26 mouse cellular contexts compared by ENCODE assay signal in genomic region chr16:51921025-51921424, GRCm38 (mm10).
A peak's percentile ranks its signal among the peaks of the same experiment; 100 is the strongest.
DNase-seq lines count a peak whose midpoint lies in the region; ATAC-seq and TF ChIP-seq lines count a peak whose summit lies in the region.
"Had no signal": no experiment of that assay in that cellular context is flagged by ENCODE, and none has a peak within 500 bp of the region (broad histone marks: within the 10 kb centered on the region; RNA-seq: fewer than 3 reads in every experiment).

No protein-coding gene starts in this region.

- no peak overlapping the region for H3K4me2 ChIP-seq in liver, embryonic 11.5 days
- no peak overlapping the region for H3K4me2 ChIP-seq in intestine, embryonic 15.5 days (replicated peaks)
- H3K4me2 ChIP-seq in myocyte (ENCODE audit: low read depth), result no peak overlapping the region
- no peak overlapping the region for H3K4me2 ChIP-seq in stomach, postnatal 0 days (replicated peaks; ENCODE audit: low read depth)
- H3K4me2 ChIP-seq: forebrain, embryonic 13.5 days; heart, embryonic 15.5 days; hindbrain, embryonic 12.5 days; midbrain, embryonic 12.5 days; neural tube, embryonic 13.5 days; stomach, embryonic 15.5 days had no signal

- no peak for TF ChIP-seq RAD21 in MEL (IDR thresholded peaks at IDR 0.05; ENCODE audit: low read depth, low read length)

- H3K4me3 ChIP-seq in liver, adult 2 months (ENCODE audit: insufficient read depth, low read depth, low read length), result no peak overlapping the region
- H3K4me3 ChIP-seq in liver, embryonic 11.5 days (ENCODE audit: low read depth, low read length), result no peak overlapping the region
- no peak overlapping the region for H3K4me3 ChIP-seq in MEL (ENCODE audit: control insufficient read depth in 1 of 2, insufficient read depth in 1 of 2, low read depth in 2 of 2, low read length in 2 of 2)
- no peak overlapping the region for H3K4me3 ChIP-seq in intestine, embryonic 15.5 days (replicated peaks)
- H3K4me3 ChIP-seq in myocyte, result no peak overlapping the region
- H3K4me3 ChIP-seq in stomach, postnatal 0 days (ENCODE audit: low read depth, low read length), result no peak overlapping the region
- H3K4me3 ChIP-seq: forebrain, embryonic 13.5 days; heart, embryonic 15.5 days; hindbrain, embryonic 12.5 days; megakaryocyte, embryonic 14.5 days; midbrain, embryonic 12.5 days; neural tube, embryonic 13.5 days; stomach, embryonic 15.5 days had no signal

- no peak for TF ChIP-seq EP300 in MEL (IDR thresholded peaks at IDR 0.05; ENCODE audit: low read depth in 1 of 2, low read length in 2 of 2)
- no peak for TF ChIP-seq EP300 in stomach, postnatal 0 days (optimal IDR thresholded peaks at IDR 0.05)

- no peaks in the 10 kb centered on the region for H3K9me3 ChIP-seq in liver, embryonic 11.5 days (ENCODE audit: control insufficient read depth, low read length)
- no peaks in the 10 kb centered on the region for H3K9me3 ChIP-seq in MEL (replicated peaks; ENCODE audit: insufficient read depth, low read length)
- no peaks in the 10 kb centered on the region for H3K9me3 ChIP-seq in intestine, embryonic 15.5 days
- H3K9me3 ChIP-seq in stomach, postnatal 0 days (ENCODE audit: control insufficient read depth, low read length), result no peaks in the 10 kb centered on the region
- H3K9me3 ChIP-seq: forebrain, embryonic 13.5 days; heart, embryonic 15.5 days; hindbrain, embryonic 12.5 days; megakaryocyte, embryonic 14.5 days; midbrain, embryonic 12.5 days; neural tube, embryonic 13.5 days; stomach, embryonic 15.5 days had no signal

- ATAC-seq in liver, embryonic 11.5 days (replicated peaks; ENCODE audit: low FRiP score), result no peak
- ATAC-seq in intestine, embryonic 15.5 days, result peak; percentile 45; the same call in 1 of the 2 replicates
- no peak for ATAC-seq in stomach, postnatal 0 days (ENCODE audit: low FRiP score, low TSS enrichment)
- ATAC-seq: forebrain, embryonic 13.5 days; lung, postnatal 0 days had no signal

- no peaks in the 10 kb centered on the region for H3K4me1 ChIP-seq in liver, adult 2 months (ENCODE audit: control insufficient read depth, insufficient read depth, low read length)
- H3K4me1 ChIP-seq in liver, embryonic 11.5 days (replicated peaks; ENCODE audit: control insufficient read depth, insufficient read depth, low read length), result no peaks in the 10 kb centered on the region
- H3K4me1 ChIP-seq in MEL (ENCODE audit: control insufficient read depth in 1 of 2, insufficient read depth in 2 of 2, low read length in 2 of 2), result no peaks in the 10 kb centered on the region; a peak in 1 of 4 replicates
- H3K4me1 ChIP-seq in intestine, embryonic 15.5 days (replicated peaks), result no peaks in the 10 kb centered on the region
- H3K4me1 ChIP-seq in stomach, postnatal 0 days (replicated peaks; ENCODE audit: control insufficient read depth, insufficient read depth), result no peaks in the 10 kb centered on the region

- H3K27me3 ChIP-seq in liver, adult 2 months (ENCODE audit: control insufficient read depth, insufficient read depth, low read length), result no peaks in the 10 kb centered on the region
- no peaks in the 10 kb centered on the region for H3K27me3 ChIP-seq in liver, embryonic 11.5 days (replicated peaks; ENCODE audit: control insufficient read depth, insufficient read depth, low read length)
- no peaks in the 10 kb centered on the region for H3K27me3 ChIP-seq in MEL (ENCODE audit: control insufficient read depth in 1 of 2, insufficient read depth in 2 of 2, low read length in 2 of 2)
- no peaks in the 10 kb centered on the region for H3K27me3 ChIP-seq in intestine, embryonic 15.5 days (replicated peaks)
- no peaks in the 10 kb centered on the region for H3K27me3 ChIP-seq in myocyte (ENCODE audit: control insufficient read depth, insufficient read depth, insufficient read length)
- H3K27me3 ChIP-seq in stomach, postnatal 0 days (ENCODE audit: control insufficient read depth, insufficient read depth, low read length), result no peaks in the 10 kb centered on the region
- H3K27me3 ChIP-seq: forebrain, embryonic 13.5 days; heart, embryonic 15.5 days; hindbrain, embryonic 12.5 days; megakaryocyte, embryonic 14.5 days; midbrain, embryonic 12.5 days; neural tube, embryonic 13.5 days; stomach, embryonic 15.5 days had no signal

- no peak overlapping the region for H3ac ChIP-seq in myocyte (ENCODE audit: control insufficient read depth, insufficient read length)

- H3K36me3 ChIP-seq in liver, adult 2 months (ENCODE audit: control insufficient read depth, insufficient read depth, low read length), result no peaks in the 10 kb centered on the region
- no peaks in the 10 kb centered on the region for H3K36me3 ChIP-seq in liver, embryonic 11.5 days (ENCODE audit: control insufficient read depth, insufficient read depth, low read length)
- H3K36me3 ChIP-seq in MEL (ENCODE audit: control insufficient read depth in 1 of 2, insufficient read depth in 2 of 2, low read length in 2 of 2), result no peaks in the 10 kb centered on the region
- no peaks in the 10 kb centered on the region for H3K36me3 ChIP-seq in intestine, embryonic 15.5 days
- H3K36me3 ChIP-seq in myocyte (ENCODE audit: control insufficient read depth, insufficient read depth), result no peaks in the 10 kb centered on the region
- no peaks in the 10 kb centered on the region for H3K36me3 ChIP-seq in stomach, postnatal 0 days (ENCODE audit: control insufficient read depth, insufficient read depth, low read length)
- H3K36me3 ChIP-seq: heart, embryonic 15.5 days; hindbrain, embryonic 12.5 days; midbrain, embryonic 12.5 days; neural tube, embryonic 13.5 days; stomach, embryonic 15.5 days had no signal

- TF ChIP-seq CTCF in liver, adult 2 months (IDR thresholded peaks at IDR 0.05; ENCODE audit: low read depth, low read length), result no peak
- TF ChIP-seq CTCF in MEL (IDR thresholded peaks at IDR 0.05 in 2 of 3, conservative IDR thresholded peaks at IDR 0.05 in 1 of 3; ENCODE audit: control insufficient read depth in 1 of 3, insufficient read depth in 1 of 3, low read depth in 2 of 3, low read length in 3 of 3, poor library complexity in 1 of 3, severe bottlenecking in 1 of 3), result no peak
- TF ChIP-seq CTCF in stomach, postnatal 0 days (IDR thresholded peaks at IDR 0.05; ENCODE audit: low read depth), result no peak

- peak; percentile 28 for DNase-seq in liver, adult 2 months (ENCODE audit: extremely low read depth, low read depth, low spot score)
- DNase-seq in liver, embryonic 11.5 days (ENCODE audit: low spot score), result no peak
- DNase-seq in MEL (ENCODE audit: low read depth, low spot score), result no peak
- no peak for DNase-seq in retina, embryonic 14.5 days (ENCODE audit: low spot score)
- DNase-seq in lung, postnatal 14 days, result no peak
- DNase-seq in stomach, postnatal 0 days (ENCODE audit: low spot score), result no peak
- DNase-seq: adrenal gland, postnatal 25 days; cerebellum, adult 11-12 months; cerebellum, adult 9-11 months; gastrocnemius, postnatal 10 days; kidney, adult 18-20 months; kidney, postnatal 4 days; liver; lung, adult 18-20 months; right cerebral cortex, postnatal 14 days; thymus, postnatal 14 days had no signal

- no peak overlapping the region for H3K27ac ChIP-seq in liver, adult 2 months (replicated peaks; ENCODE audit: insufficient read depth, low read depth, low read length)
- no peak overlapping the region for H3K27ac ChIP-seq in liver, embryonic 11.5 days (ENCODE audit: low read depth, low read length)
- no peak overlapping the region for H3K27ac ChIP-seq in MEL (ENCODE audit: control insufficient read depth, low read depth, low read length)
- no peak overlapping the region for H3K27ac ChIP-seq in intestine, embryonic 15.5 days
- H3K27ac ChIP-seq in stomach, postnatal 0 days (replicated peaks), result no peak overlapping the region
- H3K27ac ChIP-seq: forebrain, embryonic 13.5 days; heart, embryonic 15.5 days; hindbrain, embryonic 12.5 days; midbrain, embryonic 12.5 days; neural tube, embryonic 13.5 days; stomach, embryonic 15.5 days had no signal

- WGBS in liver, adult 2 months, result 75% methylated on average over 4 of the region's 4 CpGs
- WGBS in liver, embryonic 11.5 days, result 64% methylated on average over 4 of the region's 4 CpGs
- WGBS in intestine, embryonic 15.5 days, result 77% methylated on average over 4 of the region's 4 CpGs
- 84% methylated on average over 4 of the region's 4 CpGs for WGBS in stomach, postnatal 0 days

- TF ChIP-seq POLR2A in liver, adult 2 months (IDR thresholded peaks at IDR 0.05; ENCODE audit: extremely low read depth, insufficient read depth, low read length), result no peak
- TF ChIP-seq POLR2A in MEL (IDR thresholded peaks at IDR 0.05; ENCODE audit: control insufficient read depth in 1 of 2, insufficient read depth in 1 of 2, low read depth in 1 of 2, low read length in 2 of 2, poor library complexity in 1 of 2) (no peak), myocyte (IDR thresholded peaks at IDR 0.05; ENCODE audit: insufficient read length, low read depth) (no peak)

- H3K79me2 ChIP-seq in liver, adult 2 months (ENCODE audit: control insufficient read depth, insufficient read depth, low read length), result no peaks in the 10 kb centered on the region
- no peaks in the 10 kb centered on the region for H3K79me2 ChIP-seq in MEL (ENCODE audit: control insufficient read depth, insufficient read depth, low read length, poor library complexity)
- no peaks in the 10 kb centered on the region for H3K79me2 ChIP-seq in myocyte (ENCODE audit: control insufficient read depth, insufficient read depth)

- H3K9ac ChIP-seq in liver, adult 2 months (ENCODE audit: low read depth, low read length), result no peak overlapping the region
- H3K9ac ChIP-seq in liver, embryonic 11.5 days (ENCODE audit: low read depth, low read length), result no peak overlapping the region
- no peak overlapping the region for H3K9ac ChIP-seq in MEL (ENCODE audit: control insufficient read depth, low read depth, low read length, poor library complexity, severe bottlenecking)
- no peak overlapping the region for H3K9ac ChIP-seq in intestine, embryonic 15.5 days
- no peak overlapping the region for H3K9ac ChIP-seq in stomach, postnatal 0 days (ENCODE audit: low read length)
- H3K9ac ChIP-seq: forebrain, embryonic 13.5 days; heart, embryonic 15.5 days; hindbrain, embryonic 12.5 days; midbrain, embryonic 12.5 days; neural tube, embryonic 13.5 days; stomach, embryonic 15.5 days had no signal

TF ChIP-seq in MEL, 35 proteins besides CTCF, POLR2A, EP300 and RAD21:
- TF ChIP-seq RCOR1 (IDR thresholded peaks at IDR 0.05; ENCODE audit: low read depth, low read length), result 0 out of 2 replicates have a peak, but pooled peaks have one; percentile 32
- no peak for TF ChIP-seq NELFE (IDR thresholded peaks at IDR 0.05; ENCODE audit: low read depth, low read length)
- no peak for TF ChIP-seq GATA1 (IDR thresholded peaks at IDR 0.05; ENCODE audit: low read depth, low read length)

TF ChIP-seq in myocyte, 11 proteins besides CTCF, POLR2A, EP300 and RAD21:
- TF ChIP-seq MAX (IDR thresholded peaks at IDR 0.05; ENCODE audit: low read depth) (no peak), E2F4 (IDR thresholded peaks at IDR 0.05; ENCODE audit: insufficient read depth) (no peak), USF1 (IDR thresholded peaks at IDR 0.05; ENCODE audit: low read depth) (no peak), CEBPB (IDR thresholded peaks at IDR 0.05; ENCODE audit: insufficient read depth, poor library complexity, severe bottlenecking) (peak; percentile 91), TCF3 (IDR thresholded peaks at IDR 0.05; ENCODE audit: insufficient read length, low read depth) (no peak)
TF ChIP-seq in myocyte: peak in this region for 1.
